Mouse (Mus musculus): ENCODE results near the gene Krtap19-2. TPM values are rescaled to one million over a fixed set of nuclear protein-coding genes. Genes with fewer than 3 reads are reported as not detected.

Krtap19-2 gene
- total RNA-seq (2023), result not detected

DNA sequence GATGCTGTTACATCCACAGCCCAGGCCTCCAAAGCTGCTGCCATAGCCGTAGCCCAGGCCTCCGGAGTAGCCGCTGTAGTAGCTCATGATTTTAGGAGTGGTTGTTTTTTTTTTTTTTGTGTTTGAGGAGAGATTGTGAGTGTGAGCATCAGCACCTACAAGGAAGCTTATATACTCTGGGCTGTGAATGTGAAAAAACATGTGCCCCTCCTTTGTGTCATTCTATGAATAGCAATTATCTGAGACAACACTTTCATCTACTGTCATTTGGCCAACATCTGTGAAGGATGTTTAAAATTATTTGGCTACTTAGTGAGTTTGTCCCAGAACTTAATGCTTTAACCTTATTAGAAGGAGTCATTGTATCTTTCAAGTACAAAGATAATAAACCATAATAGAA lies at the start of gene Krtap19-2:
TSS of gene Krtap19-2 (minus strand) at position 101 of the 400 bp plus-strand sequence.

DNA sequence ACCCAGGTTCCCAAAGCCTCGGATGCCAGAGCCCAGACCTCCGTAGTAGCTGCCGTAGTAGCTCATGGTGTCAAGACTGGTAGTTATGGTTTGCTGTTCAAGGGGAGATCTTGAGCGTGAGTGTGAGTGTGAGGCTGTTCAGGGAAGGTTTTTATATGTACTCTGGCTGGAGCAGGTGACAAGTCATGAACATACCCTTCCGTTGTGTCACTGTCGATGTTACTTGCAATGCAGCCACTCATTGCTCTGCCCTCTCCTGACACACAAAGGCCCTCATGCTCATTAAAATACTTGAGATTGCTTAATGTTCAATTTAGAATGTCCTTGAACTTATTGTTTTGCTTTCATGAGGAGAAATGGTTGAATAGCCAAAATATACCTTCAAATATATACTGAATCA lies 22.3 kb upstream of the Krtap19-2 start, which contains the start of gene Krtap19-5:
TSS of gene Krtap19-5 (minus strand) at position 101 of the 400 bp plus-strand sequence.

DNA sequence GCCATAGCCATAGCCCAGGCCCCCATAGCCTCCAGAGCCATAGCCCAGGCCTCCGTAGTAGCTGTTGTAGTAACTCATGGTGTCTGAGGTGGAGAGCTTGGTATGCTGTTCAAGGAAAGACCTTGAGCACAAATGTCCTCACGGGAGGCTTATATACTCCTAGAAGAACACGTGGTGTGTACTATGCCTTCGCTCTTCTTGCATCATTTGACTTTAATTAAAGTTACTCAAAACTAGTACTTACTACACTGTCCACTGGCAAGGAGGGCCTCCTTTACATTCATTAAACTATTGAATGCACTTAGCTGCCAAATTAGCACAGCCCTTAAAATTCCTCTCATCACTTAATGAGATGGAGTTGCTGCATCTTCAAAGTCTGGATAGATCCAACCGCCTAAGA lies 10.9 kb upstream of the Krtap19-2 start, which contains the start of gene Krtap19-4:
TSS of gene Krtap19-4 (minus strand) at position 101 of the 400 bp plus-strand sequence.

DNA sequence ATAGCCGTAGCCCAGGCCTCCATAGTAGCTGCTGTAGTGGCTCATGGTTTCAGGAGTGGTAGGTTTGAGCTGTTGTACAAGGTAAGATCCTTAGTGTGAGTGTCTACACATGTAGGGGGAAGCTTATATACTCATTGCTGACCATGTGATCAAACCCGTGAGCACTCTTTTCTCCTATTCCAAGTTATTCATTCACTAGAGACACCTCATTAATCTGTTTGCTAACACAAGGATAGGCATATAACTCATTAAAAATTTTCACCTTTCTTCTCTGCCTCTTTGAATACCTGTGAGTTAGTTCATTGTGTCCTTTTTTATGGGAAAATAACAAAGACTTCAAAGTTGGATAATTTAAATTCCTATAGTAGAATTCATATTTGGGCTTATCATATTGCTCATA lies 3.9 kb upstream of the Krtap19-2 start, which contains the start of gene Krtap19-3:
TSS of gene Krtap19-3 (minus strand) at position 101 of the 400 bp plus-strand sequence.

DNA sequence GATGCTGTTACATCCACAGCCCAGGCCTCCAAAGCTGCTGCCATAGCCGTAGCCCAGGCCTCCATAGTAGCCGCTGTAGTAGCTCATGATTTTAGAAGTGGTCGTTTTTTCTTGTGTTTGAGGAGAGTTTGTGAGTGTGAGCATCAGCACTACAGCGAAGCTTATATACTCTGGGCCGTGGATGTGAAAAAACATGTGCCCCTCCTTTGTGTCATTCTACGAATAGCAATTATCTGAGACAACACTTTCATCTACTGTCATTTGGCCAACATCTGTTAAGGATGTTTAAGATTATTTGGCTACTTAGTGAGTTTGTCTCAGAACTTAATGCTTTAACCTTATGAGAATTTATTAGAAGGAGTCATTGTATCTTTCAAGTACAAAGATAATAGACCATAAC lies 4.8 kb downstream of the Krtap19-2 start, which contains the start of gene Krtap19-1:
TSS of gene Krtap19-1 (minus strand) at position 101 of the 400 bp plus-strand sequence.

DNA sequence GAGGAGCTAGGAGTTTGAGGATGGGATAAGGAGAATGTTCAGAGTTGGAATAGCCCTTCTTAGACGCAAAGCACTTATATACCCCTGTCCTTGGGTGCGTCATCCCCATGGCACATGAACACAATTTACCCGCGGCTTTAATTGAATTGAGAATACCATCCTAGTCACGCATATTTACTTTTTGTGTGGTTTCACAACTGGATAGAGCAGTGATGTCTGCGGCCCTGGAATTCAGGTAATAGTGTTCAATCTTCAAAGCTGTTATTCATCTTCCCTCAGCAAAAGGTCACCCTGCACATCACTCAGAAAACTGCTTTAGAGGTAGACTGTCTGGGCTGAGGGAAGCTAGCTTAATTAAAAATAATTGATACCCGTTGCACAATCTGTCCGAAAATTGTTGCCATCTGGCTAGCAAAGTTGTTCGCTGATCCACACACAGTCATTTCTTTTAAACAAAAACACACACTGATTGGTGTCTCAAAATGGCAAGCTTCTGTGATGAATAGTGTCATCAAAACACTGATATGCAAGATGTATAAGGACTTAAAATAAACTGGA lies 47.9 kb downstream of the Krtap19-2 start, which contains the start of gene Krtap14:
TSS of gene Krtap14 (minus strand) at position 51 of the 558 bp plus-strand sequence.

Other genes starting within 250 kb of the Krtap19-2 start
- gene 2310079G19Rik, start 246.6 kb downstream of the Krtap19-2 start, total RNA-seq (2023), result not detected
- not detected for gene Krtap26-1, start 226.5 kb downstream of the Krtap19-2 start, total RNA-seq (2023)
- not detected for gene Krtap27-1, start 202.6 kb downstream of the Krtap19-2 start, total RNA-seq (2023)
- not detected for gene 2310061N02Rik, start 166.3 kb downstream of the Krtap19-2 start, total RNA-seq (2023)
- not detected for gene Krtap13-1, start 145.4 kb downstream of the Krtap19-2 start, total RNA-seq (2023)
- not detected for gene Krtap13, start 122.6 kb downstream of the Krtap19-2 start, total RNA-seq (2023)
- gene 2310034C09Rik, start 115.4 kb downstream of the Krtap19-2 start, total RNA-seq (2023), result not detected
- gene 2310057N15Rik, start 100.1 kb downstream of the Krtap19-2 start, total RNA-seq (2023), result not detected
- not detected for gene Gm5965, start 96.4 kb downstream of the Krtap19-2 start, total RNA-seq (2023)
- not detected for gene Gm20741, start 62.0 kb downstream of the Krtap19-2 start, total RNA-seq (2023)
- not detected for gene Krtap15, start 54.1 kb downstream of the Krtap19-2 start, total RNA-seq (2023)
- not detected for gene Krtap14, start 48.1 kb downstream of the Krtap19-2 start, total RNA-seq (2023)
- not detected for gene Krtap19-1, start 4.9 kb downstream of the Krtap19-2 start, total RNA-seq (2023)
- gene Krtap19-3, start 3.8 kb upstream of the Krtap19-2 start, total RNA-seq (2023), result not detected
- gene Krtap19-4, start 10.8 kb upstream of the Krtap19-2 start, total RNA-seq (2023), result not detected
- gene Krtap19-5, start 22.2 kb upstream of the Krtap19-2 start, total RNA-seq (2023), result not detected
- gene Krtap19-9b, start 58.0 kb upstream of the Krtap19-2 start, total RNA-seq (2023), result not detected
- not detected for gene Krtap16-3, start 88.6 kb upstream of the Krtap19-2 start, total RNA-seq (2023)
- gene Krtap22-2, start 136.5 kb upstream of the Krtap19-2 start, total RNA-seq (2023), result not detected
- not detected for gene Gm10229, start 141.0 kb upstream of the Krtap19-2 start, total RNA-seq (2023)
- not detected for gene Krtap6-1, start 157.4 kb upstream of the Krtap19-2 start, total RNA-seq (2023)
- gene Gm10228, start 167.2 kb upstream of the Krtap19-2 start, total RNA-seq (2023), result not detected
- not detected for gene Krtap6-5, start 173.6 kb upstream of the Krtap19-2 start, total RNA-seq (2023)
- gene 1110025L11Rik, start 189.7 kb upstream of the Krtap19-2 start, total RNA-seq (2023), result not detected
- not detected for gene Krtap6-3, start 209.7 kb upstream of the Krtap19-2 start, total RNA-seq (2023)